ENCODE assay signal across 8 mouse cellular contexts in the genomic region with DNA sequence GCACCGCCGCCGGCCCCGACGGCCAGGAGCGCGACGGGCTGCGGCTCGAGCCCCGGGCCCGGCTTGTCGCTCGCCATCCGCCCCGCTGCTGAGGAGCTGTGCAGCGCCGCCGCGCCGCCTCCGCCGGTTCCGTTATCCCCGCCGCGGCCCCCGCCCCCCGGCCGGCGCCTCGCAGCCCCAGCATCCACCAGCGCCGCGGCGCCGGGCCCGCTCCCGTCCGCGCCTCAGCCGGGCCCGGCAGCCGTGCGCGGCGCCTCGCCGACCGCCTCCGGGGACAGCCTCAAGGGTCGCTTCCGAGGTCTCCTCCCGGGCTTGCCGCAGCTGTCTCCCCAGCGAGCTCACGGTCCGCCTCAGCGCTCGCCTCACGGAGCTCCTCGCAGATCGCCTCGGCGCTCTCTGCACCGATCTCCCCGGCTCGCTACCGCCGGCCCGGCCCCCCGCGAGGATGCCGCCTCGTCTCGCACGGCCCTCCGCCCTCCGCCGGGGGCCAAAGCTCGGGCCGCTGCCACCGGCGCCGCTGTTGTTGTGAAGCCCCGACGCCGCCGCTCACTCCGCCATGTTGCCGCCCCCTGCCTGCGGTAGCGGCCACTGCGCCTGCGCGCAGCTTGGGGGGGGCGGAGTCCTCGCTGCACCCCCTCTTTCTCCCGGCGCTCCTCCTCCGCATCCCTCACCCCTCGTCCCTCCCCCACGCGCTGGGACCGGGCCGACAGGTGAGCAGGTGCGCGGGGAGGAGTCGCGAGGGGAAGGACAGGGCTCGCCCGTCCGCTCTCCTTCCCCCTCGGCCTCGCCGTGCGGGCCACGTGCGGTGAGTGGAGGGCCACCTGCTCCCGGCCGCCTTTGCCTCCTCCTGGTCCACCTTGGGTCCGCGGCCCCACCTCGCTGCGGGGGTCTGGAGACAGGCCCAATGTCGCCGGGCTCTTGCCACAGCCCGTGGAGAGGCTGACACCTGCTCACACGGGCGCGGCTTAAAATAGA. TPM values are rescaled to one million over a fixed set of nuclear protein-coding genes. Genes with fewer than 3 reads are reported as not detected.
DNase-seq lines count a peak whose midpoint lies in the region; ATAC-seq and TF ChIP-seq lines count a peak whose summit lies in the region.

A gene (minus strand): TSS at position 543 of the 975 bp plus-strand sequence.

- peak within 1 kb of the TSS; percentile 97 for H3K27ac ChIP-seq in left cerebral cortex, adult 2 months

- TF ChIP-seq CTCF in left cerebral cortex, adult 2 months (IDR thresholded peaks at IDR 0.05), result peak; percentile 52

- DNase-seq in adrenal gland, postnatal 10 days, result peak; percentile 92
- DNase-seq in embryo, embryonic 10 days (ENCODE audit: low spot score), result peak; percentile 79
- peak; percentile 87 for DNase-seq in gastrocnemius, postnatal 14 days
- DNase-seq in induced T-regulatory cell, adult 2 months (ENCODE audit: low read depth), result peak; percentile 10
- DNase-seq in left cerebral cortex, adult 2 months (ENCODE audit: extremely low spot score in 1 of 2, low spot score in 2 of 2), result peak; percentile 92 to 93
- peak; percentile 84 for DNase-seq in lung, postnatal 36 days
- peak; percentile 90 for DNase-seq in right cerebral cortex, postnatal 25 days

- no peak for ATAC-seq in megakaryocyte-erythroid progenitor cell, adult 5-6 weeks (replicated peaks; ENCODE audit: low FRiP score, low TSS enrichment, poor library complexity, severe bottlenecking)

- peak within 1 kb of the TSS; percentile 96 for H3K4me3 ChIP-seq in left cerebral cortex, adult 2 months

- intact Hi-C loops in gastrocnemius, postnatal 14 days (cut with DNase I; ENCODE audit: low total_unique reads), result no loop called here
- intact Hi-C loops in left cerebral cortex, adult 2 months (cut with DNase I), result loop anchor here (5.0 kb wide), 4 partner anchors 86 to 179 kb away; no protein-coding TSS in a partner anchor

RNA-seq across cellular contexts. Expression of the gene that starts here (rescaled TPM):
- total RNA-seq in adrenal gland, postnatal 10 days (2021), result 10 to 100 TPM; 15.1 to 22.7 TPM
- 1 to 10 TPM; 8.0 to 8.5 TPM for total RNA-seq in gastrocnemius, postnatal 14 days (2021)
- total RNA-seq in left cerebral cortex, adult 2 months (2021), result 100 to 1,000 TPM; 171 to 176 TPM
- 0.94 TPM in 1 of 2 replicates, not detected in the other for total RNA-seq in megakaryocyte-erythroid progenitor cell, adult 5-6 weeks (2014; fragmentation: Nextera tagmentation)
- total RNA-seq in megakaryocyte-erythroid progenitor cell, adult 5-6 weeks (2017), result 0.09 and 0.38 TPM in 2 replicates

Comparison
In these comparisons a context has a peak if more than half of its experiments do, and no peak if none do; other contexts are left out.
1. RNA of the gene that starts here (total RNA-seq): 171 to 176 TPM in left cerebral cortex, adult 2 months, 15.1 to 22.7 TPM in adrenal gland, postnatal 10 days and 8.0 to 8.5 TPM in gastrocnemius, postnatal 14 days; 0.09 to 0.94 TPM in megakaryocyte-erythroid progenitor cell, adult 5-6 weeks; every median in the first group is over 4 times any median in the second.
2. RNA of the gene that starts here (total RNA-seq): 171 to 176 TPM in left cerebral cortex, adult 2 months; 15.1 to 22.7 TPM in adrenal gland, postnatal 10 days and 8.0 to 8.5 TPM in gastrocnemius, postnatal 14 days; every median in the first group is over 4 times any median in the second.
3. DNase-seq: peak in every context shown above with its lines; median percentile 92 in left cerebral cortex, adult 2 months; 92 in adrenal gland, postnatal 10 days; 90 in right cerebral cortex, postnatal 25 days; 87 in gastrocnemius, postnatal 14 days; 84 in lung, postnatal 36 days; 79 in embryo, embryonic 10 days; 10 in induced T-regulatory cell, adult 2 months.